Mouse (Mus musculus) bone marrow macrophage, adult 2 months (primary cell): ENCODE data around the gene Polr3h. TPM values are rescaled to one million over a fixed set of nuclear protein-coding genes. Genes with fewer than 3 reads are reported as not detected.

Experiments used
- H3K27ac ChIP-seq: 2 replicates; pipeline ENCODE4 v1.5.1; 2012; ENCODE audit warnings: low read depth, low read length; ENCODE audit not compliant: insufficient read depth
- H3K4me1 ChIP-seq: 2 replicates; pipeline ENCODE4 v1.6.1; 2012; ENCODE audit warnings: low read length; ENCODE audit not compliant: control insufficient read depth, insufficient read depth
- H3K4me3 ChIP-seq: 2 replicates; pipeline ENCODE4 v1.5.1; 2012; ENCODE audit warnings: mild to moderate bottlenecking, low read length, moderate library complexity; ENCODE audit not compliant: insufficient read depth
- CTCF ChIP-seq: IDR thresholded peaks from 2 replicates; pipeline ENCODE4 v1.5.1; 2012; ENCODE audit warnings: low read depth, mild to moderate bottlenecking, low read length, moderate library complexity
- POLR2A ChIP-seq: IDR thresholded peaks from 2 replicates; pipeline ENCODE4 v1.6.1; 2012; ENCODE audit warnings: mild to moderate bottlenecking, low read depth, low read length, borderline replicate concordance
- polyA plus RNA-seq: library from polyadenylated mRNA; stranded (reverse); fragments of >200 nt; gene quantifications from 2 replicates; pipeline ENCODE4 v1.2.4, GENCODE M21; 2012; ENCODE audit not compliant: missing spikeins, insufficient read depth, insufficient read length

Gene Polr3h
- polyA plus RNA-seq, 1 experiment: 6.0 TPM

DNA sequence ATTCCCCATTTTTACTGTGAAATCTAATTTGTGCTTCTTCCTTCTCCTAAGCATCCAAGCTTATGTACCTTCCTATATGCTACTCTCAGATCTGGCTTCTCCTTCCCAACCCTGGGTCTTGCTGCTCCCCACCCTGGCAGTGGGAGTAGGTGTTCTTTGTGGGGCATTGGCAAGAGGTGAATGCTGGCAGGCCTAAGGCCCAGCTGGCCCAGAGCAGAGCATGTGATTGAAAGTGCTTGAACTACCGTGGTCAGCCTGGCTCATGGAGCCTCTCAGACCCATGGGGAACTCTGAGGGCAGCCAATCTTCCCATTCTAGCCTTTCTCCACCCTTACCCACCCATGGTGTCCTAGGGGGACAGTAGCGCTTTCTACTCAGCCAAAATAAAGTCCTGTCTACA is 29.6 kb downstream of the Polr3h start:
- Histone ChIP-seq H3K27ac (no peak overlapping the region), H3K4me3 (no peak overlapping the region), H3K4me1 (peaks cover 27% of the 10 kb centered on the region)
- TF ChIP-seq CTCF (no peak), POLR2A (no peak)

- TF ChIP-seq CTCF (no peak), POLR2A (no peak)
- Histone ChIP-seq H3K27ac (peak overlapping the region; percentile 13; the same call in 1 of the 2 replicates), H3K4me3 (no peak overlapping the region), H3K4me1 (peaks cover 29% of the 10 kb centered on the region)
These were observed 32.0 kb downstream of the Polr3h start for GRCm38 (mm10) chr15:81894002-81894401.

- H3K27ac ChIP-seq: no peak overlapping the region
These were observed 34.0 kb downstream of the Polr3h start for GRCm38 (mm10) chr15:81891822-81892580.

DNA sequence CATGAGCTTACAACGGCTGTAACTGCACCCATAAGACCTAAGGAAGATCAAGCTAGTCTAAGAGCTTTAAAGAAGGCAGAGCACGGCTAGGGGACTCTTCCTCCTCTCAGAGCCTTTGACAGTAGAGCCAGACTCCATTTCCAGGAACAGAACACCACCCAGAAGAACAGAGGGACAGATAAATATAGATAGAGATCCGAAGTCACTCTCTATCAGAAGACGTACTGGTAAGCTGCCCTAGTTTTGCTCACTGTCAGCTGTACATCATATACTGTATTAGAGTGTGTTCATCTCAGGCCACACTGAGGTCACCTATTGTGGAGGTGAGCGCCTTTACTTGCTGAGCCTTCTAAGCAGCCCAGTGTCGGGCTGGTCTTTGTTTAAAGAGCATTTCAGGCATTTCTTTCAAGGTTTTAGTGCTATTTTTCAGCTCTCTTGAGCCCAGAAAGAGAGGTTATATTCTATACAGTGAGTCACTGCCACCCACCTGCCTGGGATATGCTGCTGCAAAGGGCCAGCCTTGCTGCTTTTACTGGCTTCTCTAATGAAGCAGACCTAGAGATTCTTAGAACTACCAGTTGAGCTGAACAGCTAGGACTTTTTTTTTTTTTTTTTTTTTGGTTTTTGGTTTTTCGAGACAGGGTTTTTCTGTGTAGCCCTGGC is 34.8 kb downstream of the Polr3h start:
- Histone ChIP-seq H3K4me1 (peaks cover 35% of the 10 kb centered on the region), H3K4me3 (no peak overlapping the region), H3K27ac (no peak overlapping the region)
- TF ChIP-seq POLR2A: no peak
- no peak for TF ChIP-seq CTCF

More at GRCm38 (mm10) chr15:81891822-81892580, 34.0 kb downstream of the Polr3h start:
- Histone ChIP-seq H3K4me1 (peaks cover 29% of the 10 kb centered on the region), H3K4me3 (no peak overlapping the region)
- TF ChIP-seq POLR2A (no peak), CTCF (no peak)

DNA sequence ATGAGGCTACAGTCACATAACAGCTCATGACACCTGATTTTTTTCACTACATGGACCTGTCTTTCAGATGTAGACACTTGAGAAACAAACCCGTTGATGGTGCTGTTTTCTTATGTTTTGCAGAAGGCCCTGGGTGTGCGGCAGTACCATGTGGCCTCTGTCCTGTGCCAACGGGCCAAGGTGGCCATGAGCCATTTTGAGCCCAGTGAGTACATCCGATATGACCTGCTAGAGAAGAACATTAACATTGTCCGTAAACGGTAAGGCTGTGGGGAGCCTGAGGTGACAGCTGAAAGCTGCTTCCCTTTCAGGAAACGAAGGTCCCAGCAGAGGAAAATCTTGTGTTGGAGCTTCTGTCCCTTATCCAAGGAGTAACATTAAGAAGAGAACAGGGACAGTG is 36.9 kb downstream of the Polr3h start:
- peaks cover 41% of the 10 kb centered on the region for H3K4me1 ChIP-seq

DNA sequence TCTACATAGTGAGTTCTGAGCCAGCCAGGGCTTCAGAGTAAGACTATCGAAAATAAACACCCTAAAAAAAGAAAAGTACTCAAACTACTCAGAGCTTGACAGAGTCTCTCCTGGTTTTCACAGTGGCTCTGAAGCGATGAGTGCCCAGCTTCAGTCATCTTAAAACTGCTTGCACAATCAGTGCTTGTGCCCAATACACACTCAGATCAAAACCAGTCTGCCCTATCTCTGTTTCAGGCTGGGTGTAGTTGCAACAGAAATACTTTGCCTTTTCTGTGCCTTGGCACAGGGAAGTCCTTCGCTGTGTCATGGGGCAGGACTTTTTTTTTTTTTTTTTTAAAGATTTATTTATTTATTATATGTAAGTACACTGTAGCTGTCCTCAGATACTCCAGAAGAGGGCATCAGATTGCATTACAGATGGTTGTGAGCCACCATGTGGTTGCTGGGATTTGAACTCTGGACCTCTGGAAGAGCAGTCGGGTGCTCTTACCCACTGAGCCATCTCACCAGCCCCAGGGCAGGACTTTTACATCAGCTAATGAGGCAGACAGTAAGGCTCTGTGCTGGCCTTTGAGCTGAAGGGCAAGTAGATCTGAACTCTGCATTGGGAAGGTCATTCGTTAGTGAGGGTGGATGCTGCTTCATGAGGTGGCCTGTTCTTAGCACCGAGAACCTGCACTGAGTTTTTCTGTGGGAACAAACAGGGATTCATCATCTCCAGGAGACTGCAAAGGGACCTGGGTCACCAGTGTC is 39.1 kb downstream of the Polr3h start:
- Histone ChIP-seq H3K4me1 (peaks cover 20% of the 10 kb centered on the region), H3K27ac (peak overlapping the region; percentile 25; the same call in 1 of the 2 replicates), H3K4me3 (no peak overlapping the region)
- TF ChIP-seq POLR2A (no peak), CTCF (no peak)

More for the DNA sequence above, 36.9 kb downstream of the Polr3h start:
- Histone ChIP-seq H3K27ac (no peak overlapping the region), H3K4me3 (no peak overlapping the region)
- no peak for TF ChIP-seq POLR2A
- TF ChIP-seq CTCF: no peak

DNA sequence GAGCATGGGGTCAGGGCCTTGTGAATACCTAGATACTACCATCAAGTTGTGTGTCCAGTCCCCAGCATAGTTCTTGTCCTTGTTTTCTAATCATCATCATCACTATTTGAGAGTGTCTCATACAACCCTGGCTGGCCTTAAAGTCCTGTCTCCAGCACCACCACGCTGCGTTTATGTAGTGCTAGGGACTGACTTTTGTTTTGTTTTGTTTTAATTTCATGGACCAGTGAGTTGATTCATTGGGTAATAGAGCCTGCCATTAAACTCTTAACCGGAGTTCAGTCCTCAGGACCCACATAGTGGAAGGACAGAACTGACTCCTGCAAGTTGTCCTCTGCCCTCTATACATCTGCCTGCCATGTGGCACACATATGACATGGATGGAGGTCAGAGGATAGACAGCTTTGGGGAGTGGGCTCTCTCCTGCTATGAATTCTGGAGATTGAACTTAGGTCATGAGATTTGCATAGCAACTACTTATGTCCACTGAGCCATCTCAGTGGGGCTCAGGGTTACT is 40.6 kb downstream of the Polr3h start:
- Histone ChIP-seq H3K27ac (no peak overlapping the region), H3K4me3 (no peak overlapping the region), H3K4me1 (peaks cover 14% of the 10 kb centered on the region)
- TF ChIP-seq CTCF: no peak

DNA sequence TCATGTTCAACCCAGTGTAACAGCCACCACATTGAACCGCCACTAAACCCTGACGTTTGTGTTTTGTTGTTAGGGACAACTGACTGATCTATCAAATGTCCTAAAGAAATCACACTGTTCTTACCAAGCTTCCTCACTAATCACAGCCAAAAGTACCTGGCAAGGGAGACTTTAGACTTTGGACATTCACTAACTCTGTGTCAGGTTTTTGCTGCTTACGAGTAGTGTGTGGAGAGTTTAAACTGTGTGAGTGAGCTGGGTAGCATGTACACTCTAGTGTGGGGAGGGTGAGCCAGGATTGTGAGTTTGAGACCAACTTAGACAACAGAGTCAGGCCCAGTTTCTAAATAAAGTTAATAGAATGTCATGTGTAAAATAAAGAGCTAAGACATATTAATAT is 43.7 kb downstream of the Polr3h start:
- peaks cover 22% of the 10 kb centered on the region for H3K4me1 ChIP-seq
- TF ChIP-seq POLR2A (no peak), CTCF (no peak)
- H3K27ac ChIP-seq: no peak overlapping the region
- H3K4me3 ChIP-seq: no peak overlapping the region

DNA sequence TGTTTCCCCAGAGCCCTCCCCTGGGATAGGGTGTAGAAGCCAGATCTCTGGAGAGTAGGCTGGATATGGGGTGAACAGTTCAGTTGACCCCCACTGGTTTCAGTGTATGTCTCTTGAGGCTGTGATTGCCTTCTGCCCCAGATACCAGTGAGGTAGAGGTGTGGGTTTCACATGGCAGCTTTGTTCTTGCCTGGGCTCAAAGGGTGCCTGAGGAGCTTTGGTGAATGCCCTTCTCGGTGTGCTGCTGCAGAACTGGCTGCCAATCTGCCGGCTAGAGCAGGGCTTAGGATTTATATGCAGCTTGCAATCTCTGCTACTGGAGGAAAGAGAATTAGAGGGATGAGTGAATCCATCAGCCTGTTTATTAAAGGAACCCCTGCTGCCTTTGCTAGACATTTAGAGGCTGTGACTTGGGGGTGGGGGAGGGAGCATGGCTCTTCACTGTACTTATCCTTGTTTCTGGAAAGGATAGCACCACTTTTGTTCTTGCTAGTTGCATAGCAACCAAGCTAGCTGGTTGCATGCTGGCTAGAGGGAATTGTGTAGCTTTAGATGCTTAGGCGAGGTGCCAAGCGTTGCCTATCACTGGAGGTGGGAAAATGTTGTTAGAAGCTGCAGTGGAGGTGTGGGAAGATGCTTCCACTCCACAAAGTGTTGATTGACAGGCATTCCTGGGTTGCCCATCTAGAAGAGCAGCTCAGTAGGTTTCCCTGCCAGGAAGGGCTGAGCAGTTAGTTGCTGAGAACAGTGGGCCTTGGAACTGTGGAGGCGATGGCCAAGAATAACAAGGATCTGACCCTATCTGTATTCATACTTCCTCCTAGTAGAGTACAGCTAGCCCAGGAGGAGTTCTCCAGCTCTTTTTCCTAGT is 46.3 kb downstream of the Polr3h start:
- Histone ChIP-seq H3K4me1 (peaks cover 20% of the 10 kb centered on the region), H3K4me3 (no peak overlapping the region), H3K27ac (no peak overlapping the region)
- TF ChIP-seq CTCF: no peak
- no peak for TF ChIP-seq POLR2A
